Mouse (Mus musculus): ENCODE measurements around the gene Ispd. TPM values are rescaled to one million over a fixed set of nuclear protein-coding genes. Genes with fewer than 3 reads are reported as not detected.

The Ispd gene
- polyA plus RNA-seq, 2 experiments = 0.66 to 1.7 TPM

GRCm38 (mm10) chr12:36425258-36425657 is 44.0 kb downstream of the Ispd start:
- Histone ChIP-seq H3K4me1 (replicated peaks; ENCODE audit: control insufficient read depth in 2 of 2, insufficient read depth in 2 of 2, low read length in 1 of 2) (no peaks in the 10 kb centered on the region), H3K9me3 (ENCODE audit: control insufficient read depth, low read length) (no peaks in the 10 kb centered on the region), H3K4me2 (ENCODE audit: low read depth) (no peak overlapping the region), H3K36me3 (replicated peaks; ENCODE audit: control insufficient read depth, insufficient read depth, low read depth) (no peaks in the 10 kb centered on the region), H3K9ac (replicated peaks) (no peak overlapping the region), H3K4me3 (ENCODE audit: insufficient read depth in 1 of 2, low read depth in 2 of 2, low read length in 2 of 2) (no peak overlapping the region), H3K27me3 (ENCODE audit: control insufficient read depth, insufficient read depth, low read length) (no peaks in the 10 kb centered on the region), H3K27ac (no peak overlapping the region)
- DNase-seq (ENCODE audit: low read depth in 3 of 3, low spot score in 3 of 3) (no peak), ATAC-seq (ENCODE audit: insufficient read depth) (no peak)
- WGBS (ENCODE audit: insufficient replicate concordance) = 82% methylated on average over 7 of the region's 7 CpGs
- TF ChIP-seq CTCF (IDR thresholded peaks at IDR 0.05; ENCODE audit: low read depth) (no peak), EP300 (IDR thresholded peaks at IDR 0.05; ENCODE audit: low read depth) (no peak)

DNA sequence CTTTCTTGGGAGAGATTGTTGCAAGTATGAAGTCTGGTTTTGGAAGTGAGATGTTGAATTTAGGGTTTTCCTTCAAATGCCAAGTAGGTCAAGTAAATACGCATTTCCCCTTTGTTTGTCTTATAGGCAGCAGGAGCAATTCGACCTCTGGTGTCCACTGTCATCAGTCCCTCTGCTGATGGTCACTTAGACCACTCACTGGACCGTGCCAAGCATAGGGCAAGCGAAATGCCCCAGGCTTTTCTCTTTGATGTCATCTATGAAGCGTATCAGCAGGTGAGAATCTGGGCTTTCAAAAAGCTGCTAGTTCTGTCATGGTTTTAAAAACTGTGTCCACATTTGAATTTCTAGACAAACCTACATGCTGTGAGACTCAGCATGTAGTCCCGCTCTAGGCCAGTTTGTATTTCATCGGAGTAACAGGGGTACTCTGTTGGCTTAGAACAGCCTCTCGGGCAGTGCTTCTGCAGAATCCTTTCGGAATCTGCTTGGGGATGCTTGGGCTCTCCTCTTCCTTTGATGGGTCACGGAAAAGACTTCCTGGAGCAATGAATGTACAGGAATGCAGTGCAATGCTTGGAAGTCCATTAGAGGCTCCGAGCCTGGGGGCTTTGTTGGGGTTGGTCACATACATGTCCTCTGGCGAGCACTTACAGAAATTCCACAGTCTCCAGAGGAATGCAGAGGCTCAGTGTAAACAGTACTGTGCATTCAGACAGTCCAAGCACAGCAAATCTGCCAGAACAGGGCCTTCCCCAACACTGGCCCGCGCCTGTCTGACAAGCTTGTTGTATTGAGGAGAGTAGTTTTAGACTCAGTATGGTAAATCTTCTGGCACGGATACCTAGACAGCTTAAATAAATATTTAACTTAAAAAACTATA is 45.2 kb downstream of the Ispd start:
- WGBS (ENCODE audit: insufficient replicate concordance) = 68% methylated on average over 15 of the region's 15 CpGs
- ATAC-seq (ENCODE audit: insufficient read depth) = no peak
- H3K27ac ChIP-seq = no peak overlapping the region

GRCm38 (mm10) chr12:36436956-36437355 is 55.7 kb downstream of the Ispd start:
- peak; percentile 75; the same call in 1 of the 2 replicates for ATAC-seq (ENCODE audit: insufficient read depth)
- peak overlapping the region; percentile 51 for H3K4me2 ChIP-seq (ENCODE audit: low read depth)
- TF ChIP-seq EP300 (IDR thresholded peaks at IDR 0.05; ENCODE audit: low read depth) (peak; percentile 76), CTCF (IDR thresholded peaks at IDR 0.05; ENCODE audit: low read depth) (no peak)

More for the DNA sequence above, 45.2 kb downstream of the Ispd start:
- Histone ChIP-seq H3K27me3 (ENCODE audit: control insufficient read depth, insufficient read depth, low read length) (no peaks in the 10 kb centered on the region), H3K9ac (replicated peaks) (no peak overlapping the region), H3K4me2 (ENCODE audit: low read depth) (no peak overlapping the region), H3K9me3 (ENCODE audit: control insufficient read depth, low read length) (no peaks in the 10 kb centered on the region), H3K36me3 (replicated peaks; ENCODE audit: control insufficient read depth, insufficient read depth, low read depth) (no peaks in the 10 kb centered on the region), H3K4me3 (ENCODE audit: insufficient read depth in 1 of 2, low read depth in 2 of 2, low read length in 2 of 2) (no peak overlapping the region), H3K4me1 (replicated peaks; ENCODE audit: control insufficient read depth in 2 of 2, insufficient read depth in 2 of 2, low read length in 1 of 2) (no peaks in the 10 kb centered on the region)
- DNase-seq (ENCODE audit: low read depth in 3 of 3, low spot score in 3 of 3) = no peak
- TF ChIP-seq EP300 (IDR thresholded peaks at IDR 0.05; ENCODE audit: low read depth) (no peak), CTCF (IDR thresholded peaks at IDR 0.05; ENCODE audit: low read depth) (no peak)

DNA sequence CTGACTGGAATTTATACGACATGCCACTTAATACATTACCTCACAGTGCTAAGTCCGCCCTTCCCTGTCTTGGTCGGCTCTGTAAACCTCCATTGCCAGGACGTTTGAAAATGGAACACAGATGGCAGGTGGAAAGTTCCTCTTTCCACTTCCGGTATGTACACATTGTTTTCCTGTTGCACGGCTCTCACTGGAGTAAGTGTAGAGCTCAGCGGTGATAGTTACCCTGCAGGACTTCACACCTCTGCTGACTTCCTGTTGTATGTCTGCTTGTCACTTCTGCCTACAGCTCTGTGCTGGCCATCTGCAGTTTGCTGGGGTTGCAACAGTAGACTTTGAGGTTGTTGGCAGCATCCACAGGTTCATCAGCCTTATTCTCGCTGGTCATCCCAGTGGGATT is 58.1 kb downstream of the Ispd start:
- ATAC-seq (ENCODE audit: insufficient read depth) (no peak), DNase-seq (ENCODE audit: low read depth in 3 of 3, low spot score in 3 of 3) (no peak)
- 60% methylated on average over 8 of the region's 8 CpGs for WGBS (ENCODE audit: insufficient replicate concordance)
- Histone ChIP-seq H3K4me2 (ENCODE audit: low read depth) (no peak overlapping the region), H3K4me3 (ENCODE audit: insufficient read depth in 1 of 2, low read depth in 2 of 2, low read length in 2 of 2) (no peak overlapping the region), H3K4me1 (replicated peaks; ENCODE audit: control insufficient read depth in 2 of 2, insufficient read depth in 2 of 2, low read length in 1 of 2) (peaks cover 6 to 12% of the 10 kb centered on the region in 2 experiments), H3K9ac (replicated peaks) (no peak overlapping the region), H3K27ac (no peak overlapping the region), H3K36me3 (replicated peaks; ENCODE audit: control insufficient read depth, insufficient read depth, low read depth) (no peaks in the 10 kb centered on the region), H3K27me3 (ENCODE audit: control insufficient read depth, insufficient read depth, low read length) (no peaks in the 10 kb centered on the region), H3K9me3 (ENCODE audit: control insufficient read depth, low read length) (no peaks in the 10 kb centered on the region)
- TF ChIP-seq EP300 (IDR thresholded peaks at IDR 0.05; ENCODE audit: low read depth) (no peak), CTCF (IDR thresholded peaks at IDR 0.05; ENCODE audit: low read depth) (no peak)

More at GRCm38 (mm10) chr12:36436956-36437355, 55.7 kb downstream of the Ispd start:
- H3K36me3 ChIP-seq (replicated peaks; ENCODE audit: control insufficient read depth, insufficient read depth, low read depth) = no peaks in the 10 kb centered on the region
- DNase-seq (ENCODE audit: low read depth in 3 of 3, low spot score in 3 of 3) = peak in 2 of 3 experiments; percentile 10 to 17
- H3K9ac ChIP-seq (replicated peaks) = no peak overlapping the region
- 0 out of 2 replicates have a peak overlapping the region, but pooled peaks have one; percentile 30 for H3K27ac ChIP-seq
- 18% methylated on average over 5 of the region's 5 CpGs for WGBS (ENCODE audit: insufficient replicate concordance)
- H3K9me3 ChIP-seq (ENCODE audit: control insufficient read depth, low read length) = no peaks in the 10 kb centered on the region
- no peak overlapping the region for H3K4me3 ChIP-seq (ENCODE audit: insufficient read depth in 1 of 2, low read depth in 2 of 2, low read length in 2 of 2)
- peaks cover 6 to 12% of the 10 kb centered on the region in 2 experiments for H3K4me1 ChIP-seq (replicated peaks; ENCODE audit: control insufficient read depth in 2 of 2, insufficient read depth in 2 of 2, low read length in 1 of 2)
- H3K27me3 ChIP-seq (ENCODE audit: control insufficient read depth, insufficient read depth, low read length) = no peaks in the 10 kb centered on the region

- no peak overlapping the region for H3K27ac ChIP-seq
- no peak for DNase-seq (ENCODE audit: low read depth in 3 of 3, low spot score in 3 of 3)
- H3K9me3 ChIP-seq (ENCODE audit: control insufficient read depth, low read length) = no peaks in the 10 kb centered on the region
- ATAC-seq (ENCODE audit: insufficient read depth) = no peak
- TF ChIP-seq CTCF (IDR thresholded peaks at IDR 0.05; ENCODE audit: low read depth) (no peak), EP300 (IDR thresholded peaks at IDR 0.05; ENCODE audit: low read depth) (no peak)
- H3K4me3 ChIP-seq (ENCODE audit: insufficient read depth in 1 of 2, low read depth in 2 of 2, low read length in 2 of 2) = no peak overlapping the region
- no peaks in the 10 kb centered on the region for H3K27me3 ChIP-seq (ENCODE audit: control insufficient read depth, insufficient read depth, low read length)
- H3K9ac ChIP-seq (replicated peaks) = no peak overlapping the region
- H3K4me1 ChIP-seq (replicated peaks; ENCODE audit: control insufficient read depth in 2 of 2, insufficient read depth in 2 of 2, low read length in 1 of 2) = no peaks in the 10 kb centered on the region
- no peaks in the 10 kb centered on the region for H3K36me3 ChIP-seq (replicated peaks; ENCODE audit: control insufficient read depth, insufficient read depth, low read depth)
- 75% methylated on average over 3 of the region's 3 CpGs for WGBS (ENCODE audit: insufficient replicate concordance)
- no peak overlapping the region for H3K4me2 ChIP-seq (ENCODE audit: low read depth)
Observed at GRCm38 (mm10) chr12:36456002-36456401, 74.8 kb downstream of the Ispd start.
